Mouse (Mus musculus): ENCODE results near the gene Olfr874. TPM values are rescaled to one million over a fixed set of nuclear protein-coding genes. Genes with fewer than 3 reads are reported as not detected.
"Not testable (repeated sequence)": the region's sequence is repeated elsewhere in the genome, so short reads cannot be mapped to it uniquely, and the experiment has no call there.

The Olfr874 gene
- polyA plus RNA-seq, 1 experiment from 2014 or later, result not detected

DNA sequence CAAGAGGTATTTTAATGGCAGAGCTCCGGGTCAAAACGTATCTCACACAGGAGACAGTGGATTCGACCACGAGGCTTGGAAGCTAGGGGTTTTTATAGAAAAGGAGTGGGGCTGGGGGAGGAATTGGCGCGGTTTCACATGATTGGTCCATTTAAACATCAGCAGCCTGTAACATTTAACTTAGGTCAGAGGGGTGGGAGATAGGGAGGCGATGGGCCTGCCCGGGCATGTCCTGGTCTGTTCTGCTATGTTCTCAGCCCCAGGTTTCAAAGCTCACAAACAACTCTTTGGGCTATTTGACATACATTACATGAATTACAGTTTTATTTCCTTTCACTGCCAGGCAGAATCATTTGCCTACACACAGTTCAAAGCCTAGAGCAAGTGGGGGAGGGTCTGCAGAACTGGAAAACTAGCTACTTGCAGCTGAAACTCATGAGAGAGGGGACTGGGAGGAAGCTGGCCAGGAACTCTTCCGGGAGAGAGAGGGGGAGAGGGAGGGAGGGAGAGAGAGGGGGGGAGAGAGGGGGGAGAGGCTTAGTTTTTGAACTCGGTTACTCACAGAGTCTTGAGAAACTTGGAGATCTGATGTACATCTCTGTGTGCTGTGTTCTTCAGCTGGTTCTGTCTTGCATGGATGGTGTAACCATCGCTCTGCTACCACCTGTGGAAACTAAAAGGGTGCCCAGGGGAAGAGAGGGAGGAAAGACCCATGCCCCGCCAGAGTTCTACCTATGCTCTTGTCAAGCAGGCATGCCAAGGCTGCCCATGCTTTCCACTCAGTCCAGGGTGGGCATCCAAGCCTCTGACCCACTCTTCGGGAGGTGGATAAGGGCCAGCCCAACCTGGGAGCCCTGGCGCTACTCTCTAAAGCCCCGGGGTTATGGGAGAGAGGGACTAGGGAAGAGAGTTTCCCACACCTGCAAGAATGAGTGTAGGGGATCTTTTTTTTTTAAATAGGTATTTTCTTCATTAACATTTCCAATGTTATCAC lies 38.8 kb downstream of the Olfr874 start:
- not testable (repeated sequence) for H3K27me3 ChIP-seq, H3K4me1 ChIP-seq, H3K9me3 ChIP-seq, H3K9ac ChIP-seq, H3K4me3 ChIP-seq, H3K36me3 ChIP-seq, H3K4me2 ChIP-seq, H3K27ac ChIP-seq
- 52% methylated on average over 11 of the region's 15 CpGs for WGBS
- peak; percentile 52; the same call in 1 of the 2 replicates for ATAC-seq (ENCODE audit: borderline replicate concordance, extremely low read depth, low FRiP score, low TSS enrichment)

DNA sequence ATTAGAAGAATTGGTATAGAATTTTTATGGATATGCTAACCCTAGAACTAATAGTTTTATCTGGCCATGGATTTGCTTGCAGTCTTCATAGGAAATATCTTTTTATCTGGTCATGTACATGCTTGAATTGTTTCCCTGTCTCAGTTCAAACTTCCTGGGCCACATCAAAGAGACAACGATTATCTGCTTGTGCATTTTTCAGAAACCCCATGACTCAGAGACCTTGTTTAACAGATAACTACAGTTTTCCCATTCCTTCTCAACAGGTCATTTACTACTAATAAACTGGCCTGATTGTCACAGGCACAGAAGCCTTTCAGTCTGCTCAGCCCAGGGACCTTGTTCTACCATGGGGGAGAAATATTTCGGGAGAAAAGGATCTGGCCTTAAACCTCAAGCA lies 41.5 kb downstream of the Olfr874 start:
- 68% methylated on average over 2 of the region's 2 CpGs for WGBS
- Histone ChIP-seq H3K9ac (no peak overlapping the region), H3K4me3 (no peak overlapping the region), H3K36me3 (no peaks in the 10 kb centered on the region), H3K4me2 (no peak overlapping the region), H3K9me3 (no peaks in the 10 kb centered on the region), H3K27me3 (no peaks in the 10 kb centered on the region), H3K27ac (no peak overlapping the region), H3K4me1 (no peaks in the 10 kb centered on the region)
- ATAC-seq (ENCODE audit: borderline replicate concordance, extremely low read depth, low FRiP score, low TSS enrichment), result no peak

Other genes with a start within 250 kb of the Olfr874 start
- gene Esam, start 217.0 kb upstream of the Olfr874 start, polyA plus RNA-seq (2015; fragmentation: Nextera tagmentation; extraction: Ambion mirVana), result 167 and 178 TPM in 2 replicates
- 26.5 and 33.3 TPM in 2 replicates for gene Vsig2, start 205.9 kb upstream of the Olfr874 start, polyA plus RNA-seq (2015; fragmentation: Nextera tagmentation; extraction: Ambion mirVana)
- 7.0 and 8.1 TPM in 2 replicates for gene Nrgn, start 192.2 kb upstream of the Olfr874 start, polyA plus RNA-seq (2015; fragmentation: Nextera tagmentation; extraction: Ambion mirVana)
- gene Siae, start 189.4 kb upstream of the Olfr874 start, polyA plus RNA-seq (2015; fragmentation: Nextera tagmentation; extraction: Ambion mirVana), result 11.6 and 13.0 TPM in 2 replicates
- 8.2 and 8.4 TPM in 2 replicates for gene Spa17, start 131.4 kb upstream of the Olfr874 start, polyA plus RNA-seq (2015; fragmentation: Nextera tagmentation; extraction: Ambion mirVana)
- 128 and 134 TPM in 2 replicates for gene Tbrg1, start 87.8 kb upstream of the Olfr874 start, polyA plus RNA-seq (2015; fragmentation: Nextera tagmentation; extraction: Ambion mirVana)
- gene Panx3, start 75.9 kb upstream of the Olfr874 start, polyA plus RNA-seq (2015; fragmentation: Nextera tagmentation; extraction: Ambion mirVana), result 0.07 TPM in 1 of 2 replicates, not detected in the other
- gene Olfr160, start 28.9 kb upstream of the Olfr874 start, polyA plus RNA-seq (2015; fragmentation: Nextera tagmentation; extraction: Ambion mirVana), result not detected in 2 replicates
- gene Olfr875, start 26.8 kb downstream of the Olfr874 start, polyA plus RNA-seq (2015; fragmentation: Nextera tagmentation; extraction: Ambion mirVana), result not detected in 2 replicates
- gene Olfr876, start 57.9 kb downstream of the Olfr874 start, polyA plus RNA-seq (2015; fragmentation: Nextera tagmentation; extraction: Ambion mirVana), result not detected in 2 replicates
- not detected in 2 replicates for gene Olfr877, start 109.2 kb downstream of the Olfr874 start, polyA plus RNA-seq (2015; fragmentation: Nextera tagmentation; extraction: Ambion mirVana)
- not detected in 2 replicates for gene Olfr145, start 151.6 kb downstream of the Olfr874 start, polyA plus RNA-seq (2015; fragmentation: Nextera tagmentation; extraction: Ambion mirVana)
- gene Olfr878, start 172.7 kb downstream of the Olfr874 start, polyA plus RNA-seq (2015; fragmentation: Nextera tagmentation; extraction: Ambion mirVana), result not detected in 2 replicates
- gene Olfr881, start 246.7 kb downstream of the Olfr874 start, polyA plus RNA-seq (2015; fragmentation: Nextera tagmentation; extraction: Ambion mirVana), result not detected in 2 replicates

All from lung, embryonic 15.5 days (tissue).